Mouse (Mus musculus) lung, embryonic 16.5 days (tissue): ENCODE measurements around the gene Sarnp. TPM values are rescaled to one million over a fixed set of nuclear protein-coding genes. Genes with fewer than 3 reads are reported as not detected.

Experiments used
- ATAC-seq: fragments of 200-750 bp; cut with Nextera tagmentation; 2 replicates; pipeline ENCODE4 v1.8.0; 2017; ENCODE audit warnings: low read depth, mild to moderate bottlenecking, moderate library complexity
- H3K27ac ChIP-seq: fragments of 300-500 bp; sonication (generic); 2 replicates; pipeline ENCODE4 v1.5.1; 2014; ENCODE audit warnings: mild to moderate bottlenecking, control low read depth, low read length
- H3K27me3 ChIP-seq: fragments of 300-500 bp; sonication (generic); 2 replicates; pipeline ENCODE4 v1.6.1; 2014; ENCODE audit warnings: low read depth, low read length, mixed read lengths; ENCODE audit not compliant: control insufficient read depth, insufficient read depth
- H3K36me3 ChIP-seq: fragments of 300-500 bp; sonication (generic); 2 replicates; pipeline ENCODE4 v1.6.1; 2014; ENCODE audit warnings: low read length; ENCODE audit not compliant: control insufficient read depth, insufficient read depth
- H3K4me1 ChIP-seq: fragments of 300-500 bp; sonication (generic); replicated peaks from 2 replicates; pipeline ENCODE4 v1.6.1; 2014; ENCODE audit warnings: low read length, mixed read lengths; ENCODE audit not compliant: control insufficient read depth, insufficient read depth
- H3K4me2 ChIP-seq: fragments of 300-500 bp; sonication (generic); 2 replicates; pipeline ENCODE4 v1.6.1; 2014; ENCODE audit warnings: low read depth, low read length, control low read depth
- H3K4me3 ChIP-seq: fragments of 300-500 bp; sonication (generic); 2 replicates; pipeline ENCODE4 v1.5.1; 2014; ENCODE audit warnings: mild to moderate bottlenecking, low read length, control low read depth
- H3K9ac ChIP-seq: fragments of 300-500 bp; sonication (generic); 2 replicates; pipeline ENCODE4 v1.6.1; 2014; ENCODE audit warnings: low read length, control low read depth
- H3K9me3 ChIP-seq: fragments of 300-500 bp; sonication (generic); 2 replicates; pipeline ENCODE4 v1.6.1; 2016; ENCODE audit warnings: low read length; ENCODE audit not compliant: control insufficient read depth
- WGBS: fragments of 180-500 bp; shearing (Covaris S2); extraction: QIAGEN DNeasy Blood & Tissue Kit; methylation state at CpG from one replicate; pipeline ENCODE4 v1.1.7; 2014; 5-methylcytosine and 5-hydroxymethylcytosine counted together
- polyA plus RNA-seq: library from polyadenylated mRNA; unstranded; fragments of >200 nt; fragmentation: Nextera tagmentation; extraction: Ambion mirVana; gene quantifications from 2 replicates; pipeline ENCODE4 v1.2.1, GENCODE M21; 2015

The Sarnp gene
- polyA plus RNA-seq, 1 experiment from 2014 or later = 212 TPM

DNA sequence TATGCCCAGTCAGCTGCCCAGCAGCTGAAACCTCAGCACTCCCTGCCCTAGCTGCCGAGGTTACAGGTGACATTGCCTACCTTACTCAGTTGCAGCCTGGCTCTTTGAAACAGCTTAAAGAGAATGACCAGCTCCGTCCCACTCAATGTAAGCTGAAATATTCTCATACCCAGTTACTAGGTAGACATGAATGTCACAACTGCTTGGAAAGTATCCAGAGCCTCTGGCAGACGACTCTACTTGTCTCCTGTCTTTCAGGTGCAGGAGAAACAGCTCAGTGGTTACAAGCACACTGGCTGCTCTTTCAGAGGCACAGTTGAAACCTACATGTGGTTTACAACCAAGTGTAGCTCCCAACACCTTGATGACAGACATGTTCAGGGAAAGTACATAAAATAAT, 53.2 kb downstream of the Sarnp start:
- WGBS = 80% methylated on average over 3 of the region's 3 CpGs
- no peak for ATAC-seq
- no peak overlapping the region for H3K4me2 ChIP-seq
- H3K9ac ChIP-seq = no peak overlapping the region
- H3K9me3 ChIP-seq = no peaks in the 10 kb centered on the region
- H3K36me3 ChIP-seq = peaks cover 38% of the 10 kb centered on the region
- no peaks in the 10 kb centered on the region for H3K4me1 ChIP-seq
- no peak overlapping the region for H3K4me3 ChIP-seq
- H3K27me3 ChIP-seq = no peaks in the 10 kb centered on the region
- H3K27ac ChIP-seq = no peak overlapping the region

DNA sequence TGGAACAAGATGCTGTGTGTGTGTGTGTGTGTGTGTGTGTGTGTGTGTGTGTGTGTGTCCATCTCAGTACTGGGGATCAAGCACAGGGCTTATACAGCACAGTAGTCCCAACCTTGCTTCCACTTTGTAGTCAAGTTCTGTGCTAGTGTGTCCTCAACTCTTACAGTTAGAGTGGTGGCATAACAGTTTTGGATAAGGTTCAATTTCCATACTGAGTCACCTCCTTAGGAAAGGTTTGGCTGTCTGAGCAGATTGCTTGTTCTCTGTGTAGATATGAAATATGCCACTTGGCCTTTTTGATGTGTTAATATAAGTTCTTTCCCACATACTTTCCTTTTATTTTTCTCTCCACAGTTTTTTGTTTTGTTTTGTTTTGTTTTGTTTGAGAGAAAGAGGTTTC, 61.2 kb downstream of the Sarnp start:
- no peak for ATAC-seq
- no peak overlapping the region for H3K27ac ChIP-seq
- no peaks in the 10 kb centered on the region for H3K27me3 ChIP-seq
- H3K9ac ChIP-seq = no peak overlapping the region
- H3K36me3 ChIP-seq = peaks cover 20% of the 10 kb centered on the region
- no peak overlapping the region for H3K4me3 ChIP-seq
- H3K4me1 ChIP-seq = no peaks in the 10 kb centered on the region
- no peaks in the 10 kb centered on the region for H3K9me3 ChIP-seq
- H3K4me2 ChIP-seq = no peak overlapping the region

DNA sequence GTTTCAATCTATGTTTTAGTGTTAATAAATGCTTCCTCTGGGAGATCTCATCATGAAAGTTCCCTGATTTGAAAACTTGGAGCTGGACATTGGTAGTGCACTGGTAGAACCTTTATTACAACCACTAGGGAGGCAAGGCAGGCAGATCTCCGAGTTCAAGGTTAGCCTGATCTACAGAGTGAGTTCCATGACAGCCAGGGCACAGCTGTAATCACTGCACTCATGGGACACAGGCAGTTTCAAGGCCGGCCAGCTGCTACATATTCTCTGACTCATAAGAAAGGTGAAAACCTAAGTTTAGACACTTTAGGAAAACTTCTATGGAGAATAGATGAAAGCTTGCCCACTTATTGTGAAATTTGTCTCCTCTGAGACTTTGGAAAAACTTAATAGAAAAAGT, 61.7 kb downstream of the Sarnp start:
- no peak overlapping the region for H3K4me3 ChIP-seq
- H3K27me3 ChIP-seq = no peaks in the 10 kb centered on the region
- peaks cover 15% of the 10 kb centered on the region for H3K36me3 ChIP-seq
- no peak overlapping the region for H3K27ac ChIP-seq
- WGBS = 90% methylated on average over 2 of the region's 2 CpGs
- H3K4me1 ChIP-seq = no peaks in the 10 kb centered on the region
- no peak for ATAC-seq
- H3K4me2 ChIP-seq = no peak overlapping the region
- no peaks in the 10 kb centered on the region for H3K9me3 ChIP-seq
- no peak overlapping the region for H3K9ac ChIP-seq

DNA sequence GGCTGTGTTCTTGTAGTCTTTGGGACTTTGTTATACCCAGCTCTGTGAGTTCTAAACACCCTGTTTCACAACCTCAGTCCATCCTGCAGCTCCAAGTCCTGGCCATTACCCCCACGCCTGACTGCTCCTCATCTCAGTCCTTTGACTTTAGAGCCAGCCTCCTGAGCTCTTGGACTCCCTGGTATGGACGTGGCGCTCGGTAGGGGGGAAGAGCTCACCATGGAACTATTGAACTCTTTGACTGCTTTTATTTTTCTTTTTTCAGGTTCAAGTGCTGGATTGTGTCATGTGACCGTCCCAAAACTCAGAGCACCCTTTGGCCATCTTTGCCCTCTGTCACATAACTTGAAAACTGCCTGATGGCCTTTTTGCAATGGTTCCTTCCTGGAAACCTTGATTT, 64.9 kb downstream of the Sarnp start:
- Histone ChIP-seq H3K27me3 (no peaks in the 10 kb centered on the region), H3K9ac (no peak overlapping the region), H3K27ac (no peak overlapping the region), H3K4me3 (no peak overlapping the region), H3K4me1 (no peaks in the 10 kb centered on the region), H3K4me2 (no peak overlapping the region), H3K36me3 (peaks cover 9% of the 10 kb centered on the region), H3K9me3 (no peaks in the 10 kb centered on the region)
- WGBS = 87% methylated on average over 5 of the region's 5 CpGs
- ATAC-seq = no peak

DNA sequence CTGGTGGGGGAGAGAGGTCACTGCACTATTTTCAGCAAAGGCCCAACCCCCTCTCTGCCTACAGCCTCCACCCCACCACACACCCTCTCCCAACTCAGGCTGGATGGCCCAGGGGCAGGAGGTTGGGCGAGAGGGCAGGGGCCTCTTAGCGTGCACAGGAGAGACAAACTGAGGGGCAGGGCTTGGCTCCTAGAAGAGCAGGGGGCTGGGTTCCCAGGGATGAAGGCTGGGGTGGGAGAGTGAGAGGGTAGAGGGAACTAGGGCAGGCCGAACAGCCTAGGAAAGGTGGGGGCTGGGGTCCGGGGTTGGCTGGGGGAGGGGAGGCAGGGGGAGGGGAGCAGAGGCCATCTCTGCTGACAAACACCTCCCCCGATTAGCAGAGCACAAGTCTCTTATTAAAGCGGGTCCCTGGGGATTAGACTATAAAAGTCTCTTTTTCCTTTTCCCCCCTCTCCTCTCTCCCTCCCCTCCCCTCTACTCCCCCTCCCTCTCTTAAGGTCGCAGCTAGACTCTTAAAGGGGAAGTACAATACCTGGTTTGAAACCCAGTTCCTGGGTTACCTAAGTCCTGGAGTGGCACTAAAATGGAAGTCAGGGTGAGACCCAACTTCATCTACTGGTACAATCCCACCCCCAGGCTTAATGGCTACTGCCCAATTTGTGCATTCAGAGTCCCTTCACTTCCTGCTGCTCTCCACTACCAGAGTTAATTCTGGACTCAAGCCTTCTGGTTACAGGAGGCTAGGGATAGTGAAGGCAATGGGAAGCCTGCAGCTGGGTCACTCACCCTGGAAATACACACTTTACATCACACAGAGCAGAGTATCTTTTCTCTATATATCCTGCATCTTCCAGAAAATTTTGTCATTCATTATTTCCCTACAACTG, 72.1 kb downstream of the Sarnp start:
- WGBS = 4% methylated on average over 7 of the region's 7 CpGs
- Histone ChIP-seq H3K36me3 (no peaks in the 10 kb centered on the region), H3K4me2 (peak overlapping the region; percentile 51), H3K9ac (peak overlapping the region; percentile 57), H3K27ac (no peak overlapping the region), H3K27me3 (peaks cover 4% of the 10 kb centered on the region; the same call in 1 of the 2 replicates), H3K4me3 (peak overlapping the region; percentile 35), H3K9me3 (no peaks in the 10 kb centered on the region), H3K4me1 (peaks cover 19% of the 10 kb centered on the region)
- peak; percentile 30 for ATAC-seq

DNA sequence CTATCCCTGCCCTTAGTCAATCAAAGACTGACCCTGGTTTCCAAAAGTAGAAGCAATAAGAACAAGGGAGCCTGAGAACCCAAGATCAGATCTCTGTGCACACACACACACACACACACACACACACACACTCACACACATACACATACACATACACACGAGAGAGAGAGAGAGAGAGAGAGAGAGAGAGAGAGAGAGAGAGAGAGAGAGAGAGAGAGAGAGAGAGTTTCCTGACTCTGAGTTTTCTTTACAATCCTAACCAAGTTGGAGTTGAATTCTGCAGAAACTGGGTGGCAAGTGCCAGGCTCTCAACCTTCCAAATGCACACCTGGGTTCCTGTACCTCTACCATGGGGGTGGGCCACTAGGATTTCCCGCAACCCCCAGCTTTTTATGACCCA, 72.7 kb downstream of the Sarnp start:
- Histone ChIP-seq H3K27me3 (peaks cover 7% of the 10 kb centered on the region; the same call in 1 of the 2 replicates), H3K4me2 (peak overlapping the region; percentile 96), H3K9me3 (no peaks in the 10 kb centered on the region), H3K4me1 (peaks cover 19% of the 10 kb centered on the region), H3K4me3 (peak overlapping the region; percentile 79; the same call in 1 of the 2 replicates), H3K9ac (no peak overlapping the region; the same call in 1 of the 2 replicates), H3K36me3 (no peaks in the 10 kb centered on the region), H3K27ac (no peak overlapping the region)
- WGBS = 29% methylated on average over 2 of the region's 2 CpGs
- ATAC-seq = no peak

DNA sequence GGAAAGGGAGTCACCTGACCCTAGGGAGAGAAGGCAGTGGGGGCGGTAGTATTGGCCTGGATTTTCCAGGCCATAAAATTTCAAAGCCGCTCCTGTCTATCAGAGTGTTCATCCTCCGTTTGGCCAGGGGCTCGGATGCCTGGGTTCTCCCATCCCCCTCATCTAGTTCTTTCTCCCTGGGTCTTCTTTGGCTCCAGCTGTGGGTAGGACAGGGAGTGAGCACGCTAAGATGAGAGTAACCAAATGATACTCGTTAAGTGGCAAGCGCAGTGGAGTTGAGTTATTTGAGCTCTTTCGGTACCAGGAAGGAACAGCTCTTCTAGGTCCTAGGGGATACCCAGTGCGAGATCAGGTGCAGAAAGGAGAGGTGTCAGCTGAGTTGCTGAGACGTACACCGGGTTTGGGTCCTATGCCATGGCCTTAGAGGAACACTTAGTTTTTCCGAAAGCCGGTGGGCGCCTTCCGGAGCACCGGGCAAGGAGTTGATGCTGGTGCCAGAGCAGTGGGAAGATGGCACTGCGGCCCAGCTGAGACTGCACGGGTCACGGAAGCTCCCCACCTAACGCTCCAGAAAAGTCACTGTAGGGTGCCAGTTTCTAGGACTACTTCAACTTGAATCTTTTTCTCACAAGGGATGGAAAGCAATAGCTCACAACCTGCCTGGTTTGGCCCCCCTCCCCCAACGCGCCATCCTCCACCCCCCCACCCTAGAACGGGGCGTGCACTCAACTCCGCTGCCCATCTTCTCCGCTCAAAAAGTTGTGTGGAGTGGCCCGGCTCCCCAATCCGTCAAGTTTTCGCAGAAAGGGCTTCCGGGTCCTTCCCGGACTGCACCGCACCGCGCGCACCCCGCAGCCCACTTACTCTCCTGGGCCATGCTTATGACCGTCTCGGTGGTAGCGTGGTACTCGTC, 73.5 kb downstream of the Sarnp start:
- peaks cover 22% of the 10 kb centered on the region for H3K4me1 ChIP-seq
- ATAC-seq = no peak; the same call in 1 of the 2 replicates

DNA sequence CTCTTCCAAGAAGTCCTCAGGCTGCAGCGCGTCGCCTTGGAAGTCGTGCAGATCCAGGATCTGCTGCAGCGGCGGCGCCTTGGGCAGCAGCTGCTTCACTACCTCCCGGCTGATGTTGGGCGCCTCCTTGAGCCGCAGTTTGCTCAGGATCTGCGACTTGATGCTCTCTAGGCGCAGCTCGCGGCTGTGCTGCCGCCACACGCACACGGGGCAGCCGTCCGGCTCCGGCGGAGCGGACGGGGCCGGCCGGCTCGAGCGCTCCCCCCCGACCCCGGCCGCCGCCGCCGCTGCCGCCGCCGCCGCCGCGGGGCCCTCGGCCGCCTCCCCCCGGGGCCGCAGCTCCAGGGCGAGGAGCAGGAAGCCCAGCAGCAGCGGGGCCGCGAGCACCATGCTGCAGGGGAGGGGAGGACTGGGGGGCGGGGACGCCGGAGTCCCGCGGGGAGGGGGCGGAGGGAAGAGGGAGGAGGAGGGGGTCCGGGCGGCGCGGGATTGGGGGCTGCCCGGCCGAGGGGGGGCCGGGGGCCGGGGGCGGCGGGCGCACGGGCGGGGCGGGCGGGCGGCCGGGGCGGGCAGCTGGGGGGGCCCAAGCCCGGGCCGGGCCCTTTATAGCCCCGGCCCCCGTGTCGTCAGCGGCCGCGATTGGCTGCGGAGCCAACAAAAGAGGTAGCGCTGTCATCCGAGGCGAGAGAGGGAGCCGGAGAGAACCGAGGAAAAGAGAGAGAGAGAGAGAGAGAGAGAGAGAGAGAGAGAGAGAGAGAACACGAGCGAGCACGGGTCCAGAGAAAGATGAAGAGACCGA, 74.4 kb downstream of the Sarnp start, which contains the start of gene Gdf11:
Gdf11 (minus strand) TSS at position 423 of the 799 bp plus-strand sequence.
- peak; percentile 79 for ATAC-seq
- Histone ChIP-seq H3K4me2 (peak within 1 kb of the TSS; percentile 96), H3K27me3 (peaks cover 11% of the 10 kb centered on the region; the same call in 1 of the 2 replicates), H3K27ac (peak within 1 kb of the TSS; percentile 84), H3K9me3 (no peaks in the 10 kb centered on the region), H3K36me3 (no peaks in the 10 kb centered on the region), H3K4me1 (peaks cover 29% of the 10 kb centered on the region), H3K4me3 (peak within 1 kb of the TSS; percentile 79), H3K9ac (peak within 1 kb of the TSS; percentile 78)
- under 1% methylated on average over 53 of the region's 89 CpGs for WGBS

More for the DNA sequence above, 73.5 kb downstream of the Sarnp start:
- Histone ChIP-seq H3K9me3 (no peaks in the 10 kb centered on the region), H3K9ac (peak overlapping the region; percentile 78), H3K27me3 (peaks cover 7% of the 10 kb centered on the region; the same call in 1 of the 2 replicates), H3K4me3 (peak overlapping the region; percentile 79), H3K36me3 (no peaks in the 10 kb centered on the region), H3K27ac (peak overlapping the region; percentile 84), H3K4me2 (peak overlapping the region; percentile 96)
- WGBS = under 1% methylated on average over 40 of the region's 40 CpGs
